Comparison of ENCODE assay signal across 10 mouse cellular contexts in the genomic region with DNA sequence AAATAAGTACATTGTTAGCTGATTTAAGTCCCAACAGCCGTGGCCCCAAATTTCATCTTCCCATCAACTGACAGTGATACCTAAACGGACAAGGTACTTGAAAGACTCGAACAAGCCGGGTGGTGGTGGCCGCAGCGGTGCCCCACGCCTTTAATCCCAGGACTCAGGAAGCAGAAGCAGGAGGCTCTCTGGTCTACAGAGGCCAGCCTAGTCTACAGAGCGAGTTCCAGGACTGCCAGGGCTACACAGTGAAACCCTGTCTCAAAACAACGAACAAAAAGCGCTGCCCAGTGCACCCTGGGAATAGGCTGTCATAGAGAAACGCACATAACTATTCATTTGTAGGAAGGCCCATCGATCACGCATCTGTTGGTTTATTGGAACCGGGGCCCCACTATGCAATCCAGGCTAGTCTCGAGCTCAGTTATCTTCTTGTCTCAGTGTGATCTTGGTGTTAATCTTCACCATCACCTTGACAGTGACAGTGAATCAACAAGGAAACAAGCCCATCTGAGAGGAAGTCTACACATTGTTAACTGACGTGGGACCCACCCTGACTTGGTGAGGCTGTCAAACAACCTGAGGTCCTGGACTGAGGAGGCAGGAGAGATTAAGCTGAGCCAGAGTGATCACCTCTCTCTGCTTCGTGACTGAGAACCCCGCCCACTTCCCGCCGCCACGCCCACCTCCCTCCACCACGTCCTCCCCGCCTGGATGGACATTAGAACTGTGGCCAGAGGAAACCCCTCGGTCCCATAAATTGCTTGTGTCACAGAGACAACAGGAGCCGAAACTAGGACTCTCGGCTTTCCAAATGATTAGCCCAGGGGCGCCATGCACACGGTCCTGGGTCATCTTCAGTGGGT. TPM values are rescaled to one million over a fixed set of nuclear protein-coding genes. Genes with fewer than 3 reads are reported as not detected.
A peak's percentile ranks its signal among the peaks of the same experiment; 100 is the strongest.
DNase-seq lines count a peak whose midpoint lies in the region; ATAC-seq lines count a peak whose summit lies in the region.
"Had no signal": no experiment of that assay in that cellular context is flagged by ENCODE, and none has a peak within 500 bp of the region (broad histone marks: within the 10 kb centered on the region; RNA-seq: fewer than 3 reads in every experiment).

No protein-coding gene starts in this region.

- peaks cover 54% of the 10 kb centered on the region for H3K27me3 ChIP-seq in heart, embryonic 13.5 days (replicated peaks)
- H3K27me3 ChIP-seq in liver, embryonic 13.5 days: peaks cover 19% of the 10 kb centered on the region

- peaks cover 22% of the 10 kb centered on the region for H3K4me1 ChIP-seq in heart, embryonic 13.5 days
- H3K4me1 ChIP-seq in liver, embryonic 13.5 days (replicated peaks): peaks cover 28% of the 10 kb centered on the region

- no peak overlapping the region for H3K4me3 ChIP-seq in heart, embryonic 13.5 days
- H3K4me3 ChIP-seq in liver, embryonic 13.5 days (replicated peaks): no peak overlapping the region

- WGBS in heart, embryonic 13.5 days: 42% methylated on average over 28 of the region's 28 CpGs
- WGBS in liver, embryonic 13.5 days (ENCODE audit: insufficient replicate concordance): 28% methylated on average over 28 of the region's 28 CpGs

- H3K9ac ChIP-seq in heart, embryonic 13.5 days: 0 out of 2 replicates have a peak overlapping the region, but pooled peaks have one; percentile 14
- peak overlapping the region; percentile 27; the same call in 1 of the 2 replicates for H3K9ac ChIP-seq in liver, embryonic 13.5 days
- H3K9ac ChIP-seq: limb, embryonic 15.5 days had no signal

- H3K27ac ChIP-seq in heart, embryonic 13.5 days (replicated peaks): no peak overlapping the region
- 0 out of 2 replicates have a peak overlapping the region, but pooled peaks have one; percentile 18 for H3K27ac ChIP-seq in liver, embryonic 13.5 days
- H3K27ac ChIP-seq: limb, embryonic 15.5 days had no signal

- H3K9me3 ChIP-seq in heart, embryonic 13.5 days: no peaks in the 10 kb centered on the region; the same call in 1 of the 2 replicates
- H3K9me3 ChIP-seq in liver, embryonic 13.5 days (replicated peaks): no peaks in the 10 kb centered on the region
- H3K9me3 ChIP-seq: limb, embryonic 15.5 days had no signal

- 0 out of 2 replicates have a peak overlapping the region, but pooled peaks have one; percentile 5 for H3K4me2 ChIP-seq in heart, embryonic 13.5 days
- H3K4me2 ChIP-seq in liver, embryonic 13.5 days: peak overlapping the region; percentile 38

- no peak for ATAC-seq in heart, embryonic 13.5 days (ENCODE audit: extremely low read depth, insufficient number of reproducible peaks, low FRiP score, low TSS enrichment)
- peak; percentile 40 for ATAC-seq in liver, embryonic 13.5 days (ENCODE audit: low read depth)

- H3K36me3 ChIP-seq in heart, embryonic 13.5 days: no peaks in the 10 kb centered on the region
- no peaks in the 10 kb centered on the region for H3K36me3 ChIP-seq in liver, embryonic 13.5 days
- H3K36me3 ChIP-seq: limb, embryonic 15.5 days had no signal

- DNase-seq in heart, adult 9 months (ENCODE audit: low spot score in 2 of 2): no peak
- DNase-seq in thymus, postnatal 4 days: peak; percentile 55
- no peak for DNase-seq in thymus, postnatal 25 days
- no peak for DNase-seq in liver, embryonic 13.5 days
- no peak for DNase-seq in frontal cortex, postnatal 14 days (ENCODE audit: low spot score in 2 of 2)
- no peak for DNase-seq in layer of hippocampus, postnatal 36 days
- DNase-seq in kidney, adult 11 months: no peak

RNA-seq across cellular contexts. Expression of gene Gng7, which starts 14.3 kb away (rescaled TPM):
- polyA plus RNA-seq in heart, embryonic 13.5 days (2015; fragmentation: Nextera tagmentation; extraction: Ambion mirVana): 1.4 TPM in 2 replicates
- 0.44 and 0.46 TPM in 2 replicates for polyA plus RNA-seq in liver, embryonic 13.5 days (2015; fragmentation: Nextera tagmentation; extraction: Ambion mirVana)
- total RNA-seq in layer of hippocampus, postnatal 36 days (2021): 100 to 1,000 TPM; 161 to 175 TPM

RNA-seq across cellular contexts. Expression of gene Diras1, which starts 25.0 kb away (rescaled TPM):
- 0.06 and 0.07 TPM in 2 replicates for polyA plus RNA-seq in heart, embryonic 13.5 days (2015; fragmentation: Nextera tagmentation; extraction: Ambion mirVana)
- 0.06 TPM in 1 of 2 replicates, not detected in the other for polyA plus RNA-seq in liver, embryonic 13.5 days (2015; fragmentation: Nextera tagmentation; extraction: Ambion mirVana)
- 10 to 100 TPM; 96.5 to 98.1 TPM for total RNA-seq in layer of hippocampus, postnatal 36 days (2021)
- total RNA-seq: heart, adult 18-20 months had no signal

RNA-seq across cellular contexts. Expression of gene Slc39a3, which starts 36.8 kb away (rescaled TPM):
- 8.0 and 8.2 TPM in 2 replicates for polyA plus RNA-seq in heart, embryonic 13.5 days (2015; fragmentation: Nextera tagmentation; extraction: Ambion mirVana)
- polyA plus RNA-seq in liver, embryonic 13.5 days (2015; fragmentation: Nextera tagmentation; extraction: Ambion mirVana): 5.7 and 5.8 TPM in 2 replicates
- 10 to 100 TPM; 69.6 to 71.4 TPM for total RNA-seq in layer of hippocampus, postnatal 36 days (2021)

RNA-seq across cellular contexts. Expression of gene Sgta, which starts 59.6 kb away (rescaled TPM):
- polyA plus RNA-seq in heart, embryonic 13.5 days (2015; fragmentation: Nextera tagmentation; extraction: Ambion mirVana): 152 and 162 TPM in 2 replicates
- polyA plus RNA-seq in liver, embryonic 13.5 days (2015; fragmentation: Nextera tagmentation; extraction: Ambion mirVana): 69.1 and 71.6 TPM in 2 replicates
- total RNA-seq in layer of hippocampus, postnatal 36 days (2021): 100 to 1,000 TPM; 174 to 175 TPM
